Mouse (Mus musculus) heart, embryonic 13.5 days (tissue): ENCODE measurements at regions not wholly inside any gene's neighbourhood (a gene's known extent, or its start where the extent isn't known, plus 50 kb on each side); places are given as distances from the start of the nearest gene placed in this dataset.
"Not testable (repeated sequence)": the region's sequence is repeated elsewhere in the genome, so short reads cannot be mapped to it uniquely, and the experiment has no call there.

Experiments
- ATAC-seq: fragments of 200-750 bp; cut with Nextera tagmentation; 2 replicates; pipeline ENCODE4 v1.8.0; 2017; ENCODE audit warnings: moderate TSS enrichment; ENCODE audit not compliant: insufficient number of reproducible peaks, low FRiP score, low TSS enrichment; ENCODE audit errors: extremely low read depth
- H3K27ac ChIP-seq: fragments of 300-500 bp; sonication (generic); replicated peaks from 2 replicates; pipeline ENCODE4 v1.5.1; 2015; ENCODE audit warnings: moderate library complexity, mild to moderate bottlenecking, inconsistent platforms
- H3K27me3 ChIP-seq: fragments of 300-500 bp; sonication (generic); replicated peaks from 2 replicates; pipeline ENCODE4 v1.6.1; 2015; ENCODE audit warnings: mild to moderate bottlenecking, inconsistent platforms
- H3K36me3 ChIP-seq: fragments of 300-500 bp; sonication (generic); 2 replicates; pipeline ENCODE4 v1.6.1; 2015; ENCODE audit warnings: mild to moderate bottlenecking, inconsistent platforms
- H3K4me1 ChIP-seq: fragments of 300-500 bp; sonication (generic); 2 replicates; pipeline ENCODE4 v1.6.1; 2015; ENCODE audit warnings: inconsistent platforms
- H3K4me2 ChIP-seq: fragments of 300-500 bp; sonication (generic); 2 replicates; pipeline ENCODE4 v1.6.1; 2015; ENCODE audit warnings: inconsistent platforms, mild to moderate bottlenecking, moderate library complexity
- H3K4me3 ChIP-seq: fragments of 300-500 bp; sonication (generic); 2 replicates; pipeline ENCODE4 v1.5.1; 2015; ENCODE audit warnings: moderate library complexity, mild to moderate bottlenecking, inconsistent platforms
- H3K9ac ChIP-seq: fragments of 300-500 bp; sonication (generic); 2 replicates; pipeline ENCODE4 v1.6.1; 2015; ENCODE audit warnings: inconsistent platforms, mild to moderate bottlenecking, moderate library complexity
- H3K9me3 ChIP-seq: fragments of 300-500 bp; sonication (generic); 2 replicates; pipeline ENCODE4 v1.6.1; 2016; ENCODE audit warnings: inconsistent platforms
- WGBS: fragments of 180-500 bp; shearing (Covaris S2); methylation state at CpG from one replicate; pipeline ENCODE4 v1.1.7; 2015; ENCODE audit warnings: mixed read lengths; 5-methylcytosine and 5-hydroxymethylcytosine counted together

DNA sequence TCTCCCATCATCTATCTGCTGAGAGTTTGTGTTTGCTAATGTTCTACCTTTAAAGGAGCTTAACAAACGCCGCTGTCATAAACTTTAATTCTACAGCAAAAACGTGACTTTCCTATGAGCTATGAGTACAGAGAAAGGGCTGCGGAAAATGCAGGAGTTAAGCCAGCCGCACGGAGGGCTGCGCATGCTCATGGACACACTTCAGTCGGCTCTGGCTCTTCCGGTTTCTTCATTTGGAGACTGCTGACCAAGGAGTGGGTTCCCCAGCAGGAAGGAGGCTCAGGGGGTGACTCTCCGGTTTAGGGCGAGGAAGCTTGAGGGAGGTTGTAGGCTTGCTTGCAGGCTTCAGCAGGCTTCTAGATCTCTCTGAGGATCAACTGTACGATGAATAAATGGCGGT, 59.3 kb downstream of the Sox2 start:
- Histone ChIP-seq H3K27me3 (no peaks in the 10 kb centered on the region), H3K36me3 (no peaks in the 10 kb centered on the region), H3K4me1 (no peaks in the 10 kb centered on the region), H3K9ac (no peak overlapping the region), H3K4me3 (no peak overlapping the region), H3K27ac (no peak overlapping the region), H3K4me2 (no peak overlapping the region), H3K9me3 (no peaks in the 10 kb centered on the region)
- no peak for ATAC-seq
- 80% methylated on average over 13 of the region's 13 CpGs for WGBS

DNA sequence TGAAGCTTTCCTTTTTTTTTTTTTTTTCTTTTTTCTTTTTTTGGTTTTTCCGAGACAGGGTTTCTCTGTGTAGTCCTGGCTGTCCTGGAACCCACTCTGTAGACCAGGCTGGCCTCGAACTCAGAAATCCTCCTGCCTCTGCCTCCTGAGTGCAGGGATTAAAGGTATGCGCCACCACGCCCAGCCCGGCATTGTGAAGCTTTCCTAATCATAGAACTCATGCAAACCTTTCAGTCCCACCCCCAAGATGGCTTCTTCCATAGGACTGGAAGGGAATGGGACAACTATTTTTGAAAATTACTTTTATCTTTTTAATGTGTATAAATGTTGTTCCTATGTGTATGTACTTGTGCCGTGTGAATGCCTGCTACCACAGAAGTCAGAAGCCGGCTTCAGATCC, 61.9 kb downstream of the Sox2 start:
- H3K4me3 ChIP-seq, H3K9me3 ChIP-seq, H3K4me2 ChIP-seq, H3K9ac ChIP-seq, H3K27ac ChIP-seq, H3K36me3 ChIP-seq, H3K27me3 ChIP-seq, ATAC-seq, H3K4me1 ChIP-seq: not testable (repeated sequence)
- 77% methylated on average over 7 of the region's 7 CpGs for WGBS

DNA sequence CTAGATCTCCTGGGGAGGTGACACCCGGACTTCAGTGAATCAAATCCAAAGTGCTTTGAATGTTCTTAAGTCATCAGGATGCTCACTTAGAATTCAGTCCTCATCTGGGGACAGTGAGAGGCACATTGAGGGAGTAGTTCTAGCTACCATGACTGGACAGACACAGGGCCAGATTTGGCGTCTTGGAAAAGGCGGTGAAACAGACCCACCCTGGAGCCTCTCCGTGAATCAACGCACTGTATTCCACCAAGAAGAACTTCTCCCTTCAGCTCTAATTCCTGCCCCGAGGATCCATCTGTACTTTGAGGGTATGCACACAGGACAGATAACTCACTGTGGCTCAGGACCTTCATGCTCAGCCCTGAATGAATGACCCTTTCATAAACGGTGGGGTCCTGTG, 72.3 kb downstream of the Sox2 start:
- H3K4me3 ChIP-seq, result no peak overlapping the region
- no peak overlapping the region for H3K4me2 ChIP-seq
- no peaks in the 10 kb centered on the region for H3K9me3 ChIP-seq
- no peak overlapping the region for H3K9ac ChIP-seq
- H3K27me3 ChIP-seq, result no peaks in the 10 kb centered on the region
- no peak overlapping the region for H3K27ac ChIP-seq
- H3K36me3 ChIP-seq, result no peaks in the 10 kb centered on the region
- 72% methylated on average over 7 of the region's 7 CpGs for WGBS
- H3K4me1 ChIP-seq, result no peaks in the 10 kb centered on the region
- no peak for ATAC-seq

DNA sequence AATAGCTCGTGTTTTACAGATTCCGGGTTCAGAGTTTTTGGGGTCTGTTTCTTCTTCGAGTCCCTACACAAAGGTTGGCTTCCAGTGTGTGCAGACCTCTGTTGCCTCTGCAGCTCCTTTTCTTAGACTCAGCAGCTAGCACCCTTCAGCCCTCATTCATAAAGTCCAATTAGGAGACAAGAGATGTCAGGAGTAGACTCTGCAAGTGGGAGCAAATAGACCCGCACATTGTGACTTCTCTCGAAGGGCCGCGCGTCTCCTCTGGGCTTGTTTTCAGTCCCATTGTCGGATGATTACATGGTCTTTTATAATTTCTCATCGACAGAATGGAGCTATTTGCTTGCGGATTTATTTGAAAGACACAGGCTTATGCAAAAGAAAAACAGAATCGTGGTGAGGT, 76.8 kb downstream of the Sox2 start:
- H3K4me1 ChIP-seq, result no peaks in the 10 kb centered on the region
- H3K4me2 ChIP-seq, result no peak overlapping the region
- H3K27me3 ChIP-seq, result no peaks in the 10 kb centered on the region
- H3K9me3 ChIP-seq, result no peaks in the 10 kb centered on the region
- H3K36me3 ChIP-seq, result no peaks in the 10 kb centered on the region
- no peak overlapping the region for H3K27ac ChIP-seq
- ATAC-seq, result no peak
- 74% methylated on average over 12 of the region's 12 CpGs for WGBS
- no peak overlapping the region for H3K4me3 ChIP-seq
- H3K9ac ChIP-seq, result no peak overlapping the region

DNA sequence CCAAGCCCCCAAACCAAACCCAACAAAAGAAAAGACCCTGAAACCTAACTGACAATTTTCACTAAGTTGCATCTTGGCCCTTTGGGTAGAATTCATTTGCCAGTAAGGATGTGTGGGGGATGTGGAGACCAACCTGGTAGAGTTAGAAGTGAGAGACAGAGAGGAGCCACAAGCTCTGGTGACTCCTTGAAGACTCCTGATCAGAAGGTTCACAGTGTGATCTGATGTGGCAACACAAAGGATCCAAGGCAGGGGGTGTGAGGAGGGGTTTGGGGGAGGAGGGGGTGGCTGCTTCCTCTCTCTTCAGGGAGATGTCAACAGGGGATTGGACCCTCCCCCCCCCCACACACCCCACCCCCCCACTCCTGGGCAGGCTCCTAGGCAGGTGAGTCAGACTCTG, 78.1 kb downstream of the Sox2 start:
- no peaks in the 10 kb centered on the region for H3K4me1 ChIP-seq
- no peaks in the 10 kb centered on the region for H3K9me3 ChIP-seq
- H3K4me2 ChIP-seq, result no peak overlapping the region
- no peaks in the 10 kb centered on the region for H3K36me3 ChIP-seq
- no peak overlapping the region for H3K9ac ChIP-seq
- no peak for ATAC-seq
- no peak overlapping the region for H3K4me3 ChIP-seq
- no peak overlapping the region for H3K27ac ChIP-seq
- no peaks in the 10 kb centered on the region for H3K27me3 ChIP-seq

DNA sequence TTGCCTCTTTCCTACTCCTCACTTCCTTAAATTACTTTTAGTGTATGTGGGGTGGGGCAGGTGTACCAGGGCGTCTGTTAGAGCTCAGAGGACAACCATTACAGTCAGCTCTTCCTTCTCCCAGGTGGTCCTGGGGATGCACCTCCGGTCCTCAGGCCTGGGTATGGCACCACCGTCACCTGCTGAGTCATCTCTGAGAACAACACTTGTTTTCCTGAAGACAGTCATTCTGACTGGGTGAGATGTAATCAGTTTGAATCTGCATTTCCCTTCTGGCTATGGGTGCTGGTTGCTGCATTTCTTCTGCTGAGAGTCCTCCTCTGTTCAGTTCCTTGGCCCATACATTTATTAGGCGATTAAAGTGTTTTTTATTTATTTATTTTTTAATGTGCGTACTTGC, 84.8 kb downstream of the Sox2 start:
- Histone ChIP-seq H3K9me3 (no peaks in the 10 kb centered on the region), H3K9ac (no peak overlapping the region), H3K27ac (no peak overlapping the region), H3K36me3 (no peaks in the 10 kb centered on the region), H3K4me2 (no peak overlapping the region), H3K4me3 (no peak overlapping the region), H3K4me1 (0 out of 2 replicates have a peak, but pooled peaks cover 2% of the 10 kb centered on the region), H3K27me3 (no peaks in the 10 kb centered on the region)
- ATAC-seq, result no peak
- WGBS, result 79% methylated on average over 5 of the region's 5 CpGs

DNA sequence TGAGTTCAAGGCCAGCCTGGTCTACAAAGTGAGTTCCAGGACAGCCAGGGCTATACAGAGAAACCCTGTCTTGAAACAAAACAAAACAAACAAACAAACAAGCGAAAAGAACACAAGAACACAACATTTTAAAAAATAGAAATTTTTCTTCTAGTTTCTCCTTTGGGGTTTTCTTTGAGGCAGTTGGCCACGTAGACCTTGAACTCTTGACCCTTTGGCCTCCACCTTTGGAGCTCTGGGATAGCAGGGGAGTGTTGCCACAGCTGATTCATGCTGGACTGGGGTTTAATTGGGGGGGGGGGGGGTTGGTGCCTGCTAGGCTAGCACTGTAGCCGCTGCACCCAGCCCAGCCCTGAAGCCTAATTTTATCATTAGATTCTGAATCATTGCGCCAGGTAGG, 87.8 kb downstream of the Sox2 start:
- Histone ChIP-seq H3K27ac (no peak overlapping the region), H3K9me3 (no peaks in the 10 kb centered on the region), H3K9ac (no peak overlapping the region), H3K4me1 (0 out of 2 replicates have a peak, but pooled peaks cover 2% of the 10 kb centered on the region), H3K4me2 (no peak overlapping the region), H3K36me3 (no peaks in the 10 kb centered on the region), H3K4me3 (no peak overlapping the region), H3K27me3 (no peaks in the 10 kb centered on the region)
- no peak for ATAC-seq
- 82% methylated on average over 4 of the region's 4 CpGs for WGBS

DNA sequence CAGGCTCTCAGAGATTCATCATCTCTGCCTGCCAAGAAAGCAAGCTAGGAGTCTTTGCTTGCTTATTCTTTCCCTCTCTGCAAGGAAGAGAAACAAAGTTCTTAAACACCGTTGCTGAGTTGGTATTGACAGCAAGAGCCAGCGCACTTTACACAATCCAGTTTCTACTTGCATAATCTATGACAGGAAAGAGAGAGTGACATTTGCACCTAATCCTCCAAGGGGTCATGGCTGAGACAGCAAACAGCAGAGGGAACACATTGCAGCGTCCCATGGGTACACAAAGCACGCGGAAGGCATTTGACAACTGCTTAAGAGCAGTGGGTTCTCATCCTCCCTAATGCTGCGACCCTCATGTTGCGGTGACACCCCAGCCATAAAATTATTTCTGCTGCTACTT, 88.7 kb downstream of the Sox2 start:
- no peaks in the 10 kb centered on the region for H3K27me3 ChIP-seq
- H3K4me1 ChIP-seq, result 0 out of 2 replicates have a peak, but pooled peaks cover 2% of the 10 kb centered on the region
- no peak for ATAC-seq
- no peak overlapping the region for H3K4me2 ChIP-seq
- no peak overlapping the region for H3K9ac ChIP-seq
- H3K36me3 ChIP-seq, result no peaks in the 10 kb centered on the region
- no peak overlapping the region for H3K4me3 ChIP-seq
- H3K27ac ChIP-seq, result no peak overlapping the region
- WGBS, result 42% methylated on average over 7 of the region's 7 CpGs
- H3K9me3 ChIP-seq, result no peaks in the 10 kb centered on the region

DNA sequence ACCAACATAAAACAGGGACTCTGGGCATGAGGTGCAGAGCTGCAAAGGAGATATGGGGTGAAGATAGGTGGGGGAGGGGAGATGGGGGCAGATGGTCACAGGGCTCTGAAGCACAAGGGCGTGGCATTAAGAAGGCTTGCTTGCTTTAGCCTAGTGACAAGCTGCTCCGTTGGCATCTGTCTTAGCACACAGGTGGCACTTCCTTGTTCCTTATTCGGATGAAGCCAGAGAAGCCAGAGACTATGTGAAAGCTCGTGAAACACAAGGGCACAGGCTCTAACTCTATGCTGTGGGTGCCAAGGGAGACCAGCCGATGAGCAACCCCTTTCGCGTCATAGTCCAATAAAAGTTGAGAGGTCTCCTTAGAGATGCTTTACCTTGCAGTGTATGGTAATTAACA, 89.5 kb downstream of the Sox2 start:
- no peak overlapping the region for H3K4me3 ChIP-seq
- 73% methylated on average over 7 of the region's 7 CpGs for WGBS
- H3K9ac ChIP-seq, result no peak overlapping the region
- H3K27me3 ChIP-seq, result no peaks in the 10 kb centered on the region
- H3K36me3 ChIP-seq, result no peaks in the 10 kb centered on the region
- 0 out of 2 replicates have a peak, but pooled peaks cover 2% of the 10 kb centered on the region for H3K4me1 ChIP-seq
- H3K4me2 ChIP-seq, result no peak overlapping the region
- H3K27ac ChIP-seq, result no peak overlapping the region
- no peak for ATAC-seq
- H3K9me3 ChIP-seq, result no peaks in the 10 kb centered on the region

DNA sequence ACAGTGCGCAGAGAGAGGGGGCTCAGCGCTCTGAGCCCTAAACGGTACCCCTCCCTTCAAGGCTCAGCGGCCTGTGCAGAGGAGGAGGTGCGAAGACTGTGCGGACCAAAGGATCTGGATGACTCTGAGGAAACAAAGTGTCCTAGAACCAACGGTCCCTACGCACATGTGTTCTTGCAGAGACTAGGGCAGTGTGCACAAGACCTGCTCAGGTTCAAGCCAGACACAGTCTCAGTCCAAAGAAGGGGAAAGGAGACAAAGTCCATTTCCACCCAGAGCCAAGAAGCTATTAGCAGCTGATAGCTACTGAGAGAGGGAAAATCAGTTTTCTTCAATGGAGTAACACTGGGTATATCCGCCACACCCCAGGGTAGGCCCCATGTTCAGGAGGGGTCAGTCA, 89.9 kb downstream of the Sox2 start:
- Histone ChIP-seq H3K9ac (no peak overlapping the region), H3K27me3 (no peaks in the 10 kb centered on the region), H3K4me3 (no peak overlapping the region), H3K4me2 (no peak overlapping the region), H3K36me3 (no peaks in the 10 kb centered on the region), H3K9me3 (no peaks in the 10 kb centered on the region), H3K27ac (no peak overlapping the region), H3K4me1 (0 out of 2 replicates have a peak, but pooled peaks cover 2% of the 10 kb centered on the region)
- 86% methylated on average over 9 of the region's 9 CpGs for WGBS
- no peak; the same call in 1 of the 2 replicates for ATAC-seq

DNA sequence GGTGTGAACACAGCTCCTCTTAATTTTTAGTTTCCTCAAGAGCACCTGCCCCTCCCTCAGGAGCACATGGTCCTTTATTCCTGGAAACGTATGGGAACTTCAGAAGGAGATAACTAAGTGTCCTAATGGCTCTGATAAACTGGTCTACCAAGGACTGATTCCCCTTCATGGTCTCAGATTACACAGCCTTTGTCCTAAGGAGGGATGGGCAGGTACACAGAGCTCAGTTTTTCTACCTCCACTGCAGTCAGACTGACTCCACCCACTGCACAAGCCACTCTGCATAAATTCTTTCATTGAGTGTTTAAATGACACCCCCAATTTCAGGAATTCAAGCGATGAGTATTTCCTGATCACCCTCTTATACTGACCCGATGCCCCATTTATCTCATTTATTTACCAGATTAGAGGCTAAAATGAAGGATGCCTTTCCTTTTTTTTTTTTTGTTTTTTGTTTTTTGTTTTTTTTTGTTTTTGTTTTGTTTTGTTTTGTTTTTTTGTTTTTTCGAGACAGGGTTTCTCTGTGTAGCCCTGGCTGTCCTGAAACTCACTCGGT, 95.1 kb downstream of the Sox2 start:
- H3K4me2 ChIP-seq, result no peak overlapping the region
- H3K9me3 ChIP-seq, result no peaks in the 10 kb centered on the region
- no peaks in the 10 kb centered on the region for H3K36me3 ChIP-seq
- no peak overlapping the region for H3K9ac ChIP-seq
- no peak overlapping the region for H3K4me3 ChIP-seq
- ATAC-seq, result no peak
- 64% methylated on average over 5 of the region's 5 CpGs for WGBS
- no peaks in the 10 kb centered on the region for H3K4me1 ChIP-seq
- no peak overlapping the region for H3K27ac ChIP-seq
- H3K27me3 ChIP-seq, result no peaks in the 10 kb centered on the region

DNA sequence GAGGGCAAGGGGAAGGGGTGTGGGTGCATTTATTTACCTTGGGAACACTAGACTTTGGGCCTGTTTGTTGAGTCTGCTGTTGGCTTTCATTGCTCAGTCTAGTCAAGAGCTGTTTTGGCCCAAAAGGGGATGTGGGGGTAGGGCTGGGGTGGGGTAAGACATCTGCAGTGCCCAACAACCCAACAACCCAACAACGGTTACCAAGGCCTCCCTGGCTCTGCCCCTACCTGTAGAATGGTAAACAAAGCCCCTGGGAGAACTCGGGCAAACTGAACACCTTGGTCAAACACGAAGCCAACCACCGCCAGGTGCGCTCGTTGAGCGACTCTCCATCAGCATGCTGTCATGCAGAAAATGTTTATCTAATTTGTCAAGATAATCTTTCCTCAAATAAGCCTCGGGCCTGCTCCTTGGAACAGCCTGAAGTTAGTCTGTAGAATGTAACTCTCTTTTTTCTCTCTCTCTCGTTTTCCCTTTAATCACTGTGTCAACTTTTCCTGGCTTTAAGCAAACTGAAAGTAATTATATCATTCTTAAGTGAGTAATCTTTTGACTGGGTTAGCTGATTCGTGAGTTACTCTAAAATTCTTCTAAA, 97.4 kb downstream of the Sox2 start:
- Histone ChIP-seq H3K4me3 (no peak overlapping the region), H3K9me3 (no peaks in the 10 kb centered on the region), H3K27ac (no peak overlapping the region), H3K36me3 (no peaks in the 10 kb centered on the region), H3K4me2 (no peak overlapping the region), H3K27me3 (no peaks in the 10 kb centered on the region), H3K9ac (no peak overlapping the region), H3K4me1 (no peaks in the 10 kb centered on the region)
- WGBS, result 71% methylated on average over 10 of the region's 10 CpGs
- no peak for ATAC-seq
